Mouse (Mus musculus) intestine, embryonic 14.5 days (tissue): ENCODE data around the gene Isy1. TPM values are rescaled to one million over a fixed set of nuclear protein-coding genes. Genes with fewer than 3 reads are reported as not detected.

ENCODE experiments used
- ATAC-seq: fragments of 200-750 bp; cut with Nextera tagmentation; replicated peaks from 2 replicates; pipeline ENCODE4 v1.8.0; 2017; ENCODE audit warnings: low read depth, moderate number of reproducible peaks, moderate TSS enrichment, moderate library complexity; ENCODE audit not compliant: low FRiP score, low TSS enrichment
- DNase-seq: peaks from one replicate; pipeline ENCODE4 v3.0.0-alpha.2; 2018; ENCODE audit warnings: low spot score
- H3K27ac ChIP-seq: fragments of 300-500 bp; sonication (generic); 2 replicates; pipeline ENCODE4 v1.5.1; 2014; ENCODE audit warnings: low read depth, mild to moderate bottlenecking, control low read depth
- H3K27me3 ChIP-seq: fragments of 300-500 bp; sonication (generic); replicated peaks from 2 replicates; pipeline ENCODE4 v1.6.1; 2014; ENCODE audit warnings: low read length, control low read depth; ENCODE audit not compliant: control insufficient read depth, insufficient read depth
- H3K36me3 ChIP-seq: fragments of 300-500 bp; sonication (generic); 2 replicates; pipeline ENCODE4 v1.6.1; 2014; ENCODE audit warnings: low read length, control low read depth; ENCODE audit not compliant: control insufficient read depth, insufficient read depth
- H3K4me1 ChIP-seq: fragments of 300-500 bp; sonication (generic); replicated peaks from 2 replicates; pipeline ENCODE4 v1.6.1; 2014; ENCODE audit warnings: low read length, control low read depth, mixed read lengths; ENCODE audit not compliant: control insufficient read depth, insufficient read depth
- H3K4me2 ChIP-seq: fragments of 300-500 bp; sonication (generic); 2 replicates; pipeline ENCODE4 v1.6.1; 2014; ENCODE audit warnings: low read length
- H3K4me3 ChIP-seq: fragments of 300-500 bp; sonication (generic); 2 replicates; pipeline ENCODE4 v1.5.1; 2014; ENCODE audit warnings: low read depth, low read length, control low read depth, mixed read lengths
- H3K9ac ChIP-seq: fragments of 300-500 bp; sonication (generic); 2 replicates; pipeline ENCODE4 v1.6.1; 2014; ENCODE audit warnings: mild to moderate bottlenecking, low read length
- H3K9me3 ChIP-seq: fragments of 300-500 bp; sonication (generic); 2 replicates; pipeline ENCODE4 v1.6.1; 2016; ENCODE audit warnings: low read length, control low read depth; ENCODE audit not compliant: control insufficient read depth
- WGBS: fragments of 180-500 bp; shearing (Covaris S2); extraction: QIAGEN DNeasy Blood & Tissue Kit; methylation state at CpG from one replicate; pipeline ENCODE4 v1.1.7; 2014; 5-methylcytosine and 5-hydroxymethylcytosine counted together
- polyA plus RNA-seq: library from polyadenylated mRNA; unstranded; fragments of >200 nt; fragmentation: Nextera tagmentation; extraction: Ambion mirVana; gene quantifications from 2 replicates; pipeline ENCODE4 v1.2.1, GENCODE M21; 2014

Isy1 gene
- polyA plus RNA-seq, 1 experiment from 2014 or later, result 52.3 TPM

- Histone ChIP-seq H3K9me3 (no peaks in the 10 kb centered on the region), H3K27ac (no peak overlapping the region), H3K4me1 (peaks cover 8% of the 10 kb centered on the region), H3K4me3 (no peak overlapping the region), H3K27me3 (no peaks in the 10 kb centered on the region), H3K36me3 (peaks cover 8% of the 10 kb centered on the region; the same call in 1 of the 2 replicates), H3K9ac (no peak overlapping the region), H3K4me2 (no peak overlapping the region)
- no peak for DNase-seq
- ATAC-seq, result no peak
- 90% methylated on average over 10 of the region's 10 CpGs for WGBS
Measured at GRCm38 (mm10) chr6:87793821-87794510, 44.6 kb downstream of the Isy1 start.

- H3K27me3 ChIP-seq, result no peaks in the 10 kb centered on the region
- DNase-seq (no peak), ATAC-seq (no peak)
- H3K36me3 ChIP-seq, result peaks cover 8% of the 10 kb centered on the region; the same call in 1 of the 2 replicates
- WGBS, result 93% methylated on average over 5 of the region's 5 CpGs
- H3K4me1 ChIP-seq, result peaks cover 9% of the 10 kb centered on the region
- no peak overlapping the region for H3K4me2 ChIP-seq
- H3K9ac ChIP-seq, result no peak overlapping the region
- H3K4me3 ChIP-seq, result no peak overlapping the region
- no peak overlapping the region for H3K27ac ChIP-seq
- no peaks in the 10 kb centered on the region for H3K9me3 ChIP-seq
Measured at GRCm38 (mm10) chr6:87791826-87792225, 46.8 kb downstream of the Isy1 start.

- Histone ChIP-seq H3K9me3 (no peaks in the 10 kb centered on the region), H3K27ac (no peak overlapping the region), H3K36me3 (peaks cover 8% of the 10 kb centered on the region; the same call in 1 of the 2 replicates), H3K4me2 (no peak overlapping the region), H3K9ac (no peak overlapping the region), H3K27me3 (no peaks in the 10 kb centered on the region), H3K4me1 (peaks cover 9% of the 10 kb centered on the region), H3K4me3 (no peak overlapping the region)
- ATAC-seq (0 out of 2 replicates have a peak, but pooled peaks have one; percentile 30), DNase-seq (peak; percentile 53)
- 69% methylated on average over 7 of the region's 7 CpGs for WGBS
Measured at GRCm38 (mm10) chr6:87790779-87791480, 47.7 kb downstream of the Isy1 start.

- no peaks in the 10 kb centered on the region for H3K9me3 ChIP-seq
- H3K36me3 ChIP-seq, result peaks cover 8% of the 10 kb centered on the region; the same call in 1 of the 2 replicates
- H3K4me2 ChIP-seq, result no peak overlapping the region
- peak; percentile 50 for DNase-seq
- H3K4me1 ChIP-seq, result peaks cover 9% of the 10 kb centered on the region
- peak overlapping the region; percentile 65 for H3K27ac ChIP-seq
- no peak overlapping the region for H3K9ac ChIP-seq
- ATAC-seq, result peak; percentile 12; the same call in 1 of the 2 replicates
- 86% methylated on average over 6 of the region's 6 CpGs for WGBS
- H3K4me3 ChIP-seq, result no peak overlapping the region
- H3K27me3 ChIP-seq, result no peaks in the 10 kb centered on the region
Measured at GRCm38 (mm10) chr6:87789791-87790190, 48.8 kb downstream of the Isy1 start.

- peak; percentile 62 for DNase-seq
Measured at GRCm38 (mm10) chr6:87788896-87789587, 49.6 kb downstream of the Isy1 start.

GRCm38 (mm10) chr6:87788266-87788895 is 50.2 kb downstream of the Isy1 start:
- H3K4me3 ChIP-seq, result no peak overlapping the region
- no peak for ATAC-seq
- H3K27ac ChIP-seq, result no peak overlapping the region
- H3K9me3 ChIP-seq, result no peaks in the 10 kb centered on the region
- WGBS, result 91% methylated on average over 9 of the region's 9 CpGs
- H3K36me3 ChIP-seq, result peaks cover 8% of the 10 kb centered on the region; the same call in 1 of the 2 replicates
- H3K27me3 ChIP-seq, result no peaks in the 10 kb centered on the region
- H3K4me2 ChIP-seq, result no peak overlapping the region
- H3K9ac ChIP-seq, result no peak overlapping the region
- H3K4me1 ChIP-seq, result peaks cover 9% of the 10 kb centered on the region
- peak; percentile 53 for DNase-seq

More at GRCm38 (mm10) chr6:87788896-87789587, 49.6 kb downstream of the Isy1 start:
- H3K27me3 ChIP-seq, result no peaks in the 10 kb centered on the region
- 32% methylated on average over 5 of the region's 5 CpGs for WGBS
- peaks cover 9% of the 10 kb centered on the region for H3K4me1 ChIP-seq
- H3K4me2 ChIP-seq, result no peak overlapping the region
- no peak overlapping the region for H3K4me3 ChIP-seq
- H3K36me3 ChIP-seq, result peaks cover 8% of the 10 kb centered on the region; the same call in 1 of the 2 replicates
- peak overlapping the region; percentile 65 for H3K27ac ChIP-seq
- no peaks in the 10 kb centered on the region for H3K9me3 ChIP-seq
- peak; percentile 28; the same call in 1 of the 2 replicates for ATAC-seq
- no peak overlapping the region for H3K9ac ChIP-seq

- WGBS, result 85% methylated on average over 6 of the region's 6 CpGs
- Histone ChIP-seq H3K9ac (no peak overlapping the region), H3K4me3 (no peak overlapping the region), H3K36me3 (peaks cover 4% of the 10 kb centered on the region; the same call in 1 of the 2 replicates), H3K27me3 (no peaks in the 10 kb centered on the region), H3K4me2 (no peak overlapping the region), H3K4me1 (peaks cover 9% of the 10 kb centered on the region), H3K9me3 (no peaks in the 10 kb centered on the region), H3K27ac (no peak overlapping the region)
- peak; percentile 40 for DNase-seq
- ATAC-seq, result no peak
Measured at GRCm38 (mm10) chr6:87787108-87787890, 51.3 kb downstream of the Isy1 start.
